Mouse (Mus musculus): ENCODE results near the gene Fnip1. TPM values are rescaled to one million over a fixed set of nuclear protein-coding genes. Genes with fewer than 3 reads are reported as not detected.
A peak's percentile ranks its signal among the peaks of the same experiment; 100 is the strongest.

Fnip1 gene
- polyA plus RNA-seq, 1 experiment from 2014 or later = 11.3 TPM

DNA sequence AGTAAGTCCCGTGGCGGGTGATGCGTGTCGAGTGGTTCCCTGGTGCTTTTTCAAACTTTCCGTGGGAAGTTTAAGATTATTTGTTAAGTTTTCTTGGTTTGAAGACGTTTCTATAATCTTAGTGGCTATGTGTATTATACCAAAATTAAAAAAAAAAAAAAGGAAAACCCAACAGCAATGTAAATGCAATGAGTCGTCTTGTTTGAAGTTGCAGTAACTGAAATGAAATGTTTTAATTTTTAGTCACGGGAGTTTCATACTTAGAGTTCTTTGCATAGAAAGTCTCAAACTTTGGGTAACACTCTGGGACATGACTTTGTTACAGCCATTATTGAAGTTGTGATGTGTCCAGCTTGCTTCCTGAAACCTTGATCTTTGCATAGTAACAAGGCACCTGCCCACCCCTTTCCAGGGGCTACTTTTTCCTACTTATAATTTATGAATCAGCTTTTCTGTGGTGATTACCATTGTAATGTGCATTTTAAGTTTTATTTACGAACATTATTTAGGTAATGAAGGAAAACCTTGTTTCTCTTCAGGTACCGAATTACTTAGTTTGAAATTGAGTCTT is 85.5 kb downstream of the Fnip1 start:
- Histone ChIP-seq H3K9ac (peak overlapping the region; percentile 69), H3K27ac (peak overlapping the region; percentile 96), H3K4me3 (peak overlapping the region; percentile 66), H3K9me3 (no peaks in the 10 kb centered on the region), H3K27me3 (no peaks in the 10 kb centered on the region), H3K4me2 (peak overlapping the region; percentile 70), H3K36me3 (no peaks in the 10 kb centered on the region), H3K4me1 (peaks cover 13% of the 10 kb centered on the region)
- WGBS = 15% methylated on average over 10 of the region's 10 CpGs
- ATAC-seq (ENCODE audit: insufficient number of reproducible peaks, low FRiP score, low TSS enrichment, low read depth) = no peak

DNA sequence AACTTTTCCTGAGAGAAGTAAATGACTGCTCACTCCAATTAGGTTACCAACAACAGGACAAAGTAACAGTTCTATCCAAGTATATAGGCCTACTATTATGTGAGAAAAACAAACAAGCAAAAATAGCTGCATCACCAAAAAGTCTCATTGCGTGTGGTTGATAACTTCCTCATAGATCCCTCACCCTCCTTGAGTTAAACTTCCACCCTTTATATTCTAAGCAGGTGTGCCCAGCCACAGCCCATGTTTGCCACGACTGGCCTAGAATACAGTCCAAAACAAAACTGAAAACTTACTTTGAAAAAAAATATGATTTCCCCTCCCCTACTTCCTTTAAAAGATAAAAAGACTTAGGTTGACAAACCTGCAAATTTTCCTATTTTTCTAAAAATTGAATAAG is 90.0 kb downstream of the Fnip1 start:
- Histone ChIP-seq H3K4me3 (no peak overlapping the region), H3K4me1 (peaks cover 18% of the 10 kb centered on the region), H3K27ac (no peak overlapping the region), H3K27me3 (no peaks in the 10 kb centered on the region), H3K9ac (no peak overlapping the region), H3K4me2 (no peak overlapping the region), H3K36me3 (no peaks in the 10 kb centered on the region), H3K9me3 (no peaks in the 10 kb centered on the region)
- 81% methylated on average over 2 of the region's 2 CpGs for WGBS
- ATAC-seq (ENCODE audit: insufficient number of reproducible peaks, low FRiP score, low TSS enrichment, low read depth) = no peak

DNA sequence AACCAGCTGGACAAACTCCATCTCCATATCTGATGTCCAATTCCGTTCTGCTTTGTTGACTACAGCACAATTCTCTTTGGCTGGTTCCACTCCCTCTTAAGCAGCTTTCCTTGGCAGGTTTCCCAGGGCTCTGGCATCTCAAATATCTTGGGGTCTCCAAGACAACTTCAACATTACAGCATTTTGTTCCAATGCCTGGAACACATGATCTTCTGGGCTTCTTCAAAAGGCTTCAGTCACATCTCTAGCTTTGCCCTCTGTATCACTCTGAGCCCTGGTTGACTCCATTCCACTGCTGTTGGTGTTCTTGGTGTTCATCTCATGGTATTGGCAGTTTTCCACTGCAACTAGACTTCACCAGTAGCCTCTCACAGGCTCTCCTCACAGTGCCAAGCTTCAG is 92.4 kb downstream of the Fnip1 start:
- Histone ChIP-seq H3K4me1 (peaks cover 8% of the 10 kb centered on the region), H3K4me3 (no peak overlapping the region), H3K9me3 (no peaks in the 10 kb centered on the region), H3K36me3 (no peaks in the 10 kb centered on the region), H3K27me3 (no peaks in the 10 kb centered on the region), H3K27ac (peak overlapping the region; percentile 28; the same call in 1 of the 2 replicates), H3K4me2 (no peak overlapping the region), H3K9ac (no peak overlapping the region)
- 27% methylated on average over 1 of the region's 1 CpGs for WGBS
- no peak for ATAC-seq (ENCODE audit: insufficient number of reproducible peaks, low FRiP score, low TSS enrichment, low read depth)

DNA sequence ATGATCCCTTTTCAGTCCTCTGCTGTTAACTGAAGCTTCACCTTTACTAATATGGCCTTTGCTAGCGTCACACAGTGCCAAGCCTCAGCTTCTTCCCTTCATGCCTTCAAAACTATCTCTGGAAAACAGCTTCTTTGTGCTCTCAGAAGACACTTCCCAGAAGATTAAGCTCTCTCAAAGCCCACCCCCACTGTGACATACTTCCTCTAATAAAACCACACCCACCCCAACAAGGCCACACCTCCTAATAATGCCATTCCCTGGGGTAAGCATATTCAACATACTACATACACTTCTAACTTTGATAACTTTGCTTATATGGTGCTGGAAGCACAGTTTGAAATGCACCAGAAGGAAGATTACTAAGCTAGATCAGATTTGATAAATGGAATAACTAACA is 92.9 kb downstream of the Fnip1 start:
- no peaks in the 10 kb centered on the region for H3K9me3 ChIP-seq
- H3K4me2 ChIP-seq = no peak overlapping the region
- peaks cover 8% of the 10 kb centered on the region for H3K4me1 ChIP-seq
- no peak for ATAC-seq (ENCODE audit: insufficient number of reproducible peaks, low FRiP score, low TSS enrichment, low read depth)
- no peak overlapping the region for H3K4me3 ChIP-seq
- no peaks in the 10 kb centered on the region for H3K27me3 ChIP-seq
- WGBS = 88% methylated on average over 1 of the region's 1 CpGs
- no peak overlapping the region for H3K9ac ChIP-seq
- no peaks in the 10 kb centered on the region for H3K36me3 ChIP-seq
- peak overlapping the region; percentile 28; the same call in 1 of the 2 replicates for H3K27ac ChIP-seq

DNA sequence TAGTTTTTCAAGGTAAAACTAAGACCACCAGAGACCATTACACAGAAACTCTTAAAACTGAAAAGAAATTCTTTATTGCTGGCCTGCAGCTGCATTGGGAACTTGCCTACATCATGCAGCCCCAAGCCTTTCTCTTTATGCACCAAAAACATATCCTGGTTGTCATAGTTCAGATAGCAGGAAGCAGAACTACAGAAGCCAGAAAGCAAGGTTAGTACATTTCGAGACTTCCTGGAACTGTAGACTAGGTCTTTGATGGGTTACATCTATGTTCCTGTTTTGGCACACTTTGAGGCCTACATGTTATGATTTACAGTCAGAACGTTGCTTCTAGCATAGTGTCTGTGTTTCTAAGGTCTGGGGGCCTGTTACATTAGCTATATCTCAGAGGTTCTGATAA is 95.8 kb downstream of the Fnip1 start:
- Histone ChIP-seq H3K4me1 (peaks cover 8% of the 10 kb centered on the region), H3K4me2 (no peak overlapping the region), H3K4me3 (no peak overlapping the region), H3K9ac (no peak overlapping the region), H3K36me3 (no peaks in the 10 kb centered on the region), H3K27me3 (no peaks in the 10 kb centered on the region), H3K9me3 (no peaks in the 10 kb centered on the region), H3K27ac (no peak overlapping the region)
- 78% methylated on average over 2 of the region's 2 CpGs for WGBS
- ATAC-seq (ENCODE audit: insufficient number of reproducible peaks, low FRiP score, low TSS enrichment, low read depth) = no peak

DNA sequence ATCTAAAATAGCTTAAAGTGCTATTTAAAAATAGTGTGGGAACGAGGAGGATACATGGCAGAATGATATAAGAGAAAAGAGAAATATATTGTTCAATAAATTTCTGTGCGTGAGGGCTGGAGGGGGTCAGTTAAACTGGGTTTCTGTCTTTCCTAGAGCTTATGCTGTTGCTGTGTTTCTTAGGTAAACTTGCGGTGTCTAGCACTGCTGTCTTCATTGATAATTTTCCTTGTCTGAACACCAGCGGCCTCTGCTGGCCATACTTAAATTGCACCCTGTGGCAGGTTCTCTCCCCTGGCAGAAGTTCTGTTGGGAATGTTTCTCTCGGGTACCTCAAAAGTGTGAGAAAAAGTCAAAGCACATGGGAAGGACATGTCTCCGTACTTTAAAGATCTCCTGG is 96.9 kb downstream of the Fnip1 start:
- ATAC-seq (ENCODE audit: insufficient number of reproducible peaks, low FRiP score, low TSS enrichment, low read depth) = no peak
- 56% methylated on average over 6 of the region's 6 CpGs for WGBS
- Histone ChIP-seq H3K9ac (no peak overlapping the region), H3K27ac (no peak overlapping the region), H3K4me1 (peaks cover 7% of the 10 kb centered on the region), H3K36me3 (no peaks in the 10 kb centered on the region), H3K4me3 (no peak overlapping the region), H3K9me3 (no peaks in the 10 kb centered on the region), H3K27me3 (no peaks in the 10 kb centered on the region), H3K4me2 (no peak overlapping the region)

DNA sequence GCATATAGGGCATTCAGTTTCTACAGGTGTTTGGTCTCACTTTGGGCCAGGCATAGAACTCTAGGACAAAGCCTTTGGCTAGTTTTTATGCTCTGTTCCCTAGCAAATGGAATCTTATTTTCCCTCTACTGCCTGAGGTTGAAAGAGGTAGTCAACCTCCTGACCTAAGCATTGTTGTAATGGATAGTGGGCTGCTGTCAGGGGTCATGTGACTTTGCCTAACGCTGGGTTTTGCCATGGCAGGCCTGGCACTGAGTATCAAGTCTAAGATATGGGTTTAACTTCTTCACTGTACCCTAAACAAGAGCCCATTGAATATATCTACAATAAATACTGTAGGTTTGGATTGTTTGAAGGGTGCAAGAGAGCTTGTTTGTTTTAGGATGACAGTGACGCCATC is 101.0 kb downstream of the Fnip1 start:
- Histone ChIP-seq H3K27ac (no peak overlapping the region), H3K27me3 (no peaks in the 10 kb centered on the region), H3K4me2 (no peak overlapping the region), H3K4me1 (no peaks in the 10 kb centered on the region), H3K9me3 (no peaks in the 10 kb centered on the region), H3K9ac (no peak overlapping the region), H3K36me3 (no peaks in the 10 kb centered on the region), H3K4me3 (no peak overlapping the region)
- WGBS = 73% methylated on average over 2 of the region's 2 CpGs
- no peak for ATAC-seq (ENCODE audit: insufficient number of reproducible peaks, low FRiP score, low TSS enrichment, low read depth)

GRCm38 (mm10) chr11:54539486-54539885 is 101.5 kb downstream of the Fnip1 start:
- WGBS = 65% methylated on average over 2 of the region's 2 CpGs
- Histone ChIP-seq H3K9me3 (no peaks in the 10 kb centered on the region), H3K4me3 (no peak overlapping the region), H3K36me3 (no peaks in the 10 kb centered on the region), H3K4me2 (no peak overlapping the region), H3K9ac (no peak overlapping the region), H3K27me3 (no peaks in the 10 kb centered on the region), H3K4me1 (no peaks in the 10 kb centered on the region), H3K27ac (no peak overlapping the region)
- no peak for ATAC-seq (ENCODE audit: insufficient number of reproducible peaks, low FRiP score, low TSS enrichment, low read depth)

DNA sequence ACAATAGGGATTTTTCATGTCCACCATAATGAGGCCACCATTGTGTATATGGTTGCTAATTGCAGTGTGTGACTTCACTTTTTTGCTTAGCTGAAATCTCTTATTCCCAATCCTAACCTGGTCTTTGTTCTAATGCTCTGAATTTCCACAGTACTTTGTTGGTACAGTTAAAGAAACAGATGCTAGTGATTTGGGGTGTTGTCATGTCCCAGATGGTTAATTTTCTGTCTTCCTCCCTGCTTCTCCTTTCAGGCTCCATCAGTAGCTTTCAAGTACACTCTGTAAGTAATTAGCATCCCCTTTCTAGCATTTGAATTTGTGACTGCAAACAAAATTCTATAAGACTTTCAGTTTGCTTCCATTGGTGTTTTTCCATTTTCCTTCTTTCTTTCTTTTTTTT is 102.3 kb downstream of the Fnip1 start:
- Histone ChIP-seq H3K36me3 (no peaks in the 10 kb centered on the region), H3K4me3 (no peak overlapping the region), H3K27me3 (no peaks in the 10 kb centered on the region), H3K4me2 (no peak overlapping the region), H3K27ac (no peak overlapping the region), H3K9ac (no peak overlapping the region), H3K4me1 (no peaks in the 10 kb centered on the region), H3K9me3 (no peaks in the 10 kb centered on the region)
- ATAC-seq (ENCODE audit: insufficient number of reproducible peaks, low FRiP score, low TSS enrichment, low read depth) = no peak

GRCm38 (mm10) chr11:54542414-54542813 is 104.4 kb downstream of the Fnip1 start:
- ATAC-seq (ENCODE audit: insufficient number of reproducible peaks, low FRiP score, low TSS enrichment, low read depth) = no peak
- no peaks in the 10 kb centered on the region for H3K9me3 ChIP-seq
- no peaks in the 10 kb centered on the region for H3K4me1 ChIP-seq
- no peaks in the 10 kb centered on the region for H3K27me3 ChIP-seq
- no peak overlapping the region for H3K9ac ChIP-seq
- H3K4me2 ChIP-seq = no peak overlapping the region
- H3K4me3 ChIP-seq = no peak overlapping the region
- H3K27ac ChIP-seq = no peak overlapping the region
- H3K36me3 ChIP-seq = no peaks in the 10 kb centered on the region

- no peak for ATAC-seq (ENCODE audit: insufficient number of reproducible peaks, low FRiP score, low TSS enrichment, low read depth)
- Histone ChIP-seq H3K4me1 (no peaks in the 10 kb centered on the region), H3K9me3 (no peaks in the 10 kb centered on the region), H3K27me3 (no peaks in the 10 kb centered on the region), H3K9ac (no peak overlapping the region), H3K27ac (no peak overlapping the region), H3K4me2 (no peak overlapping the region), H3K4me3 (no peak overlapping the region), H3K36me3 (no peaks in the 10 kb centered on the region)
- 83% methylated on average over 2 of the region's 2 CpGs for WGBS
Measured at GRCm38 (mm10) chr11:54554970-54555369, 117.0 kb downstream of the Fnip1 start.

DNA sequence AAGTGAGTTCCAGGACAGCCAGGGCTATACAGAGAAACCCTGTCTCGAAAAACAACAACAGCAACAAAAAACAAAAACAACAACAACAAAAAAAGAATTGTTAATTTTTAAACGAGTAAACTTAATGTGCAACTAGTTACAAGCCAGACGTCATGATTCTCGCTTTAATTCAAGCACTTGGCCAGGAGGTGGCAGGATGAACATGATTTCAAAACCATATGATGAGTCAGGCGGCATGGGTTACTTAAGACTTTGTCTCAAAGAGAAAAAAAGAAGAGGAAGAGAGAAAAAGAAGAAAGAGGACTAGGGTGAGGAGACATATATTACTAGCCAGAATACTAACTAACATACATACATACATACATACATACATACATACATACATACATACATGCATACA is 124.8 kb downstream of the Fnip1 start:
- no peak overlapping the region for H3K4me3 ChIP-seq
- no peaks in the 10 kb centered on the region for H3K27me3 ChIP-seq
- no peak overlapping the region for H3K9ac ChIP-seq
- H3K4me2 ChIP-seq = no peak overlapping the region
- H3K4me1 ChIP-seq = no peaks in the 10 kb centered on the region
- no peak overlapping the region for H3K27ac ChIP-seq
- no peaks in the 10 kb centered on the region for H3K9me3 ChIP-seq
- ATAC-seq (ENCODE audit: insufficient number of reproducible peaks, low FRiP score, low TSS enrichment, low read depth) = no peak
- no peaks in the 10 kb centered on the region for H3K36me3 ChIP-seq
- WGBS = 80% methylated on average over 5 of the region's 5 CpGs
